Mouse (Mus musculus) hindbrain, embryonic 10.5 days (tissue): Measurements from ENCODE around the gene Pln. TPM values are rescaled to one million over a fixed set of nuclear protein-coding genes. Genes with fewer than 3 reads are reported as not detected.

Experiments
- DNase-seq: peaks from one replicate; pipeline ENCODE4 v3.0.0-alpha.2; 2017; ENCODE audit warnings: low spot score
- H3K27ac ChIP-seq: fragments of 300-500 bp; sonication (generic); 2 replicates; pipeline ENCODE4 v1.5.1; 2016; ENCODE audit warnings: mild to moderate bottlenecking, moderate library complexity
- H3K27me3 ChIP-seq: fragments of 300-500 bp; sonication (generic); 2 replicates; pipeline ENCODE4 v1.6.1; 2016; ENCODE audit warnings: mild to moderate bottlenecking; ENCODE audit not compliant: poor library complexity, insufficient read depth, severe bottlenecking
- H3K36me3 ChIP-seq: fragments of 300-500 bp; sonication (generic); 2 replicates; pipeline ENCODE4 v1.6.1; 2016; ENCODE audit warnings: mild to moderate bottlenecking, moderate library complexity
- H3K4me1 ChIP-seq: fragments of 300-500 bp; sonication (generic); replicated peaks from 2 replicates; pipeline ENCODE4 v1.6.1; 2016; ENCODE audit warnings: mild to moderate bottlenecking
- H3K4me3 ChIP-seq: fragments of 300-500 bp; sonication (generic); 2 replicates; pipeline ENCODE4 v1.5.1; 2016; ENCODE audit warnings: mild to moderate bottlenecking, moderate library complexity
- H3K9me3 ChIP-seq: fragments of 300-500 bp; sonication (generic); 2 replicates; pipeline ENCODE4 v1.6.1; 2016; ENCODE audit warnings: mild to moderate bottlenecking, moderate library complexity
- WGBS: fragments of 180-500 bp; shearing (Covaris S2); methylation state at CpG from one replicate; pipeline ENCODE4 v1.1.7; 2016; 5-methylcytosine and 5-hydroxymethylcytosine counted together
- polyA plus RNA-seq: library from polyadenylated mRNA; unstranded; fragments of >200 nt; fragmentation: Nextera tagmentation; extraction: Ambion mirVana; gene quantifications from 2 replicates; pipeline ENCODE4 v1.2.1, GENCODE M21; 2016

Pln gene
- polyA plus RNA-seq = 1.3 and 1.8 TPM in 2 replicates

DNA sequence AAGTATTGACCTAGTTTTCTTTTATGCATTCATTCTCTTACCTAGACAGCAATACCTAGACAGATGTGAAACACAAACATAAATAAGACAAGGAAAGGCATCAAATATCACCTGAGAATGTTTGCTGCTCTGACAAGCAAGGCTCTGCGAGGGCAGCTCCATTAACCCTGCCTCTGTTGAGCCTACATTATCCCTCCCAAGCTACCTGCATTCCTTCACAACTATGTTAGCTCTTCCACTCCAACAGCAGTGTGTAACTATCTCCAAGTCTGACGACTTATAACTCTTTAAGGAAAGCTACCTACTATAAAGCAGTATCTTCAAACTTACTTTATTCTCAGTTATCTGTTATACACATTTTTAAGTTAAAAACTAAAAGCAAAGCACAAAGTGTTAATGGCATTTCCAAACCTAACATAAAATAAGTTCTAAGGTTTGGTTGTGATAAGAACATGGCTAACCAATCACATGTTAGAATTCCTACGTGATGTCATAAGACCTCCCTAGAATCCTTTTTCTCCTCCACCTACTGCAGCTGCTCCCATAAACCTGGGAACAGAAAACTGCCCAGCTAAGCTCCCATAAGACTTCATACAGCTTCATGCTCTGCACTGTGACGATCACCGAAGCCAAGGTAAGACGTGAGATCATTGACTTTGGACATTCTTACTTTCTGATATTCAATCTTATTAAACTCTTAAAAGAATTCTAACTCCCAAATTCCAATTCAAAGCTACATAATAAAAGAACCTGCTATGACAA lies at the start of gene Pln:
TSS of gene Pln (plus strand) at position 506 of the 762 bp plus-strand sequence.
- no peaks in the 10 kb centered on the region for H3K27me3 ChIP-seq
- H3K4me3 ChIP-seq = no peak within 1 kb of the TSS
- no peak for DNase-seq
- no peaks in the 10 kb centered on the region for H3K4me1 ChIP-seq
- H3K36me3 ChIP-seq = no peaks in the 10 kb centered on the region
- no peaks in the 10 kb centered on the region for H3K9me3 ChIP-seq
- H3K27ac ChIP-seq = no peak within 1 kb of the TSS
- WGBS = 82% methylated on average over 6 of the region's 6 CpGs

DNA sequence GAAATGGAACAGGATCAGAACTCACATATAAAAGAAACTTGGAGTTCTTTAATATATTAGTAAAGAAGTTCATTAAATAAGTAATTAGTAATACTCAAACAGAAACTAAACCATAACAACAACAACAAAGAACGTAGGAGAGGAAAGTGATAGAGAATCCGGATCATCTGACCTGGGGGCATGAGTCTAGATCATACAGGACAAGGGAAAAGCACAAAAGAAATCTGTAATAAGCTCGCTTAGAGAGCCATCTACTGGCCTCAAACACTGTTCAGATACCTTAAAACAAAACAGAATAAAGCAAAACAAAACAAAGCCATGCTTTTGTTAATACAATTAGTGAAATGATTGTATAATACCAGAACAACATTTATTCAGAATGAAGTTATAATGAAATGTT lies 31.6 kb upstream of the Pln start:
- no peaks in the 10 kb centered on the region for H3K4me1 ChIP-seq
- no peaks in the 10 kb centered on the region for H3K9me3 ChIP-seq
- no peak overlapping the region for H3K4me3 ChIP-seq
- no peak overlapping the region for H3K27ac ChIP-seq
- H3K27me3 ChIP-seq = no peaks in the 10 kb centered on the region
- 47% methylated on average over 3 of the region's 3 CpGs for WGBS
- no peak for DNase-seq
- H3K36me3 ChIP-seq = peaks cover 8% of the 10 kb centered on the region

DNA sequence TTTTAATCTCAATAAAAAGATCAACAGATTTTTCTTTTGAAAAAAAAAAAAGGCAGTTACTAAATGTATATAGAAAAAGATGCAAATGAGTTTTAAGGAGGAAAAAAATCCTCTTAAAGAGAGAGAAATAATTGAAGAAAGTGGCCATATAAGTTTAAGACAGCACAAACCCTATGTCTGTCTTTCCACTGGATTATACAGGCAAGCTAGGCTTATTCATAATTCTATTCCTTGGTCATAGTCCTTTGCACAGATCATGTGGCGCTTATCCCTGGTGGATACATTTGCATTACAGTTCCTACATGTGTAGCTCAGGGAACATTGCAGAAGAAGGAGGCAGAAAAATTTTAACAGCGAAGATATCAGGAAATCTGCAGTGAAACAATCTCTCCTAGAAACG lies 30.8 kb upstream of the Pln start:
- H3K27ac ChIP-seq = no peak overlapping the region
- H3K4me1 ChIP-seq = no peaks in the 10 kb centered on the region
- WGBS = 87% methylated on average over 3 of the region's 3 CpGs
- no peaks in the 10 kb centered on the region for H3K36me3 ChIP-seq
- DNase-seq = no peak
- no peaks in the 10 kb centered on the region for H3K27me3 ChIP-seq
- no peak overlapping the region for H3K4me3 ChIP-seq
- H3K9me3 ChIP-seq = no peaks in the 10 kb centered on the region

DNA sequence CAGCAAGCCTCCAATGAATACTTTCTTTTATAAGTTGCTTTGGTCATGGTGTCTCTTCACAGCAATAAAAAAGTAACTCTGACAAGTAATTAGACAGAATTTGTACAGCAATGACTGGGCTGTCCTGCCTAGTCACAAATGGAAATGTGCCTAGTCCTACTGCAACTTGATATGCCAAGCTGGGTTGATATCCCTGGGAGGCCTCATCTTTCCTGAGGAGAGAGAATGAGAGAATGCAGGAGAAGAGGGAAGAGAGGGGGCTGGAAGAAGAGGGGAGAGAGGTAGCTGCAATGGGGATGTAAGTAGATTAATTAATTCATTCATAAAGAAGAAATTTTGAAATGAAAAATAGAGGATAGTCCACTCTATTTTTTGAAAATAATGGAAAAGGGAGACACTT lies 14.1 kb upstream of the Pln start:
- Histone ChIP-seq H3K27ac (no peak overlapping the region), H3K4me3 (no peak overlapping the region), H3K36me3 (peaks cover under 1% of the 10 kb centered on the region; the same call in 1 of the 2 replicates), H3K4me1 (no peaks in the 10 kb centered on the region), H3K27me3 (no peaks in the 10 kb centered on the region), H3K9me3 (no peaks in the 10 kb centered on the region)
- no peak for DNase-seq

DNA sequence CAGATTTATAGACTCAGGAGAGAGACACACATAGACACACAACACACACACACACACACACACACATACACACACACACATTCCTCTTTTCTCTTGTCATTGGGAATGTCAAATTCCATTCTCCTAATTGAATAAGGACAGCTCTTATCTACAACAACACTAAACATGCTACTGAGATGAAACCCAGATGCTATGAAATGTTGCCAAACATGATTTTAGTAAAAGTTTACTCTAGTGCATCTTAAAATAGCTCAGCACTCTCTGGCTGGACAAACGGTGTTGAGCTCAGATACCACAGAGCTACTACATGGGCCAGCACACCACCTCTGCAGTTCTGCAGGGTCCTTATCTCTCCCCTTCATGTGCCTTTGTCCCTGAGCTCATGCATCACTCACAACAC lies 12.8 kb upstream of the Pln start:
- Histone ChIP-seq H3K4me1 (no peaks in the 10 kb centered on the region), H3K4me3 (no peak overlapping the region), H3K36me3 (no peaks in the 10 kb centered on the region), H3K27me3 (no peaks in the 10 kb centered on the region), H3K9me3 (no peaks in the 10 kb centered on the region), H3K27ac (no peak overlapping the region)
- DNase-seq = no peak
- WGBS = 80% methylated on average over 1 of the region's 1 CpGs

DNA sequence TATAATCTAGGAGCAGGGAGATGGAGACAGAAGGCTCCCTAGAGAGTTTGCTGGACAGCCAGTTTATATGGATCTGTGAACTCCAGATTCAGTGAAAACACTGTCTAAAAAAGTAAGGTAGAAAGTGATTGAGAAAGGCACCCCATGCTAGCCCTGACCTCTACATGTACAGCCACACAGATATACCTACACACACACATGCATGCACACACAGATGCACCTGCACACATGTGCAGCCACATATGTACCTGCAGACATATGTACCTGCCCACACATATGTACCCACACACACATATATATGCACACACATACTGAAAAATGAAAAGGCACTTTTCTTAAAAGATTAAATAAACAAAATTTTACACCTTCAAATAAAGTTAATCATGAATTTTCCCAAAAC lies 11.1 kb upstream of the Pln start:
- Histone ChIP-seq H3K27me3 (no peaks in the 10 kb centered on the region), H3K36me3 (no peaks in the 10 kb centered on the region), H3K27ac (no peak overlapping the region), H3K9me3 (no peaks in the 10 kb centered on the region), H3K4me1 (no peaks in the 10 kb centered on the region), H3K4me3 (no peak overlapping the region)
- DNase-seq = no peak

DNA sequence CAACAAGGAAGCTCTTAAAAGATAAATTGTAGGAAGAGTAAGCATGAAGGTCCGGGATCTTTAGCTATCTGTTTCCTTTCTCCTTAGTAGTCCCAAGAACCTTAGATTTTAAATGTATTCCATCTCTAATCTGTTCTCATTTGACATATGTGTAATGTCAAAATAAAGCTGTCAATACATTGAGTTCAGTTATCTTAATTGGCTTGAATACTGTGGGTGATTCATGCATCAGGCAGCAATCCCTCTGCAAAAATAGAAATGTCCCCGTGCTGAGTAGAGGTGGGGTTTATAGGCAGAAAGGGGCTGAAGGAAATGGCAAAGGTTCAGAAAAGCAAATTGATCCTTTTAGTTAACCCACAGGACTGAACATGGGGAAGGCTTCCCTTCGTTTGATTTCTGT lies 8.2 kb upstream of the Pln start:
- no peaks in the 10 kb centered on the region for H3K4me1 ChIP-seq
- 84% methylated on average over 3 of the region's 3 CpGs for WGBS
- no peaks in the 10 kb centered on the region for H3K36me3 ChIP-seq
- H3K27me3 ChIP-seq = no peaks in the 10 kb centered on the region
- no peaks in the 10 kb centered on the region for H3K9me3 ChIP-seq
- no peak overlapping the region for H3K4me3 ChIP-seq
- no peak for DNase-seq
- no peak overlapping the region for H3K27ac ChIP-seq

DNA sequence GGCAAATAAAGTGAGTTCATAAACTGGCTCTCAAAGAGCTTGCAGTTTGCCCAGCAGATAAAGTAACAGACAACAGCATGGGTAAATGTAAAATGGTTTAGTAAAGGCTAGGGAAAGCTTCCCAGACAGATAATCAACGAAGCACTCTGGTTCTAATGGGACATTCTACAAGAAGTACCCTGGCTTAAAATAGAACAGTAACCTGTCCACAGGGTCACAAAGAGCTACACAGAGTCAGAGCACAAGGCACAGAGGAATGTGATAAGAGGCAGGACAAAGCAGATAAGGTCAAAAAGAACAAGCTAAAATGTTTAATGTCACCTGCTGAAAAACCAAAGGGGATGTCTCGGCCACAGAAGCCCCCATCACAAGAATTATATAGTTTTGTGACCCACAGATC lies 4.7 kb upstream of the Pln start:
- no peak overlapping the region for H3K4me3 ChIP-seq
- WGBS = 86% methylated on average over 2 of the region's 2 CpGs
- H3K36me3 ChIP-seq = no peaks in the 10 kb centered on the region

DNA sequence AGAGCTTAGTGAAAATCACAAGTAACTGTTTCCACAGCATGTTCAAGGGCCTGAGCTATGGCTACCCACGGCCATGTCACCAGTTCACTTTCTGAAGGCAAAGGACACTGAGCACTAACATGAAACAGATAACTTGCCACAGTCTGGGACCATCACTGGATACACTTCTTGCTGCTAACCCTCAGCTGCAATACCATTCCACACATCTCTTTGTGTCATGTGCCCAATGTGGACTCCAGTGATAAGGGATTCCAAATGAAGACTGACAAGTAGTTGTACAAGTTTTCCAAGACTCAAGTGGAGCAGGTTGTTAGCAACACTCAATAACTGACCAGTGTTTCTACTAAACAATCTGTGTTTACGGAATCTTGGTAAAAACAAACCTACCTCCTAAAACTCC lies 2.2 kb upstream of the Pln start:
- Histone ChIP-seq H3K9me3 (no peaks in the 10 kb centered on the region), H3K36me3 (no peaks in the 10 kb centered on the region), H3K4me1 (no peaks in the 10 kb centered on the region), H3K4me3 (no peak overlapping the region), H3K27ac (no peak overlapping the region), H3K27me3 (no peaks in the 10 kb centered on the region)
- DNase-seq = no peak
- WGBS = 88% methylated on average over 2 of the region's 2 CpGs

More for the DNA sequence above, 4.7 kb upstream of the Pln start:
- Histone ChIP-seq H3K27me3 (no peaks in the 10 kb centered on the region), H3K9me3 (no peaks in the 10 kb centered on the region), H3K27ac (no peak overlapping the region), H3K4me1 (no peaks in the 10 kb centered on the region)
- DNase-seq = no peak

DNA sequence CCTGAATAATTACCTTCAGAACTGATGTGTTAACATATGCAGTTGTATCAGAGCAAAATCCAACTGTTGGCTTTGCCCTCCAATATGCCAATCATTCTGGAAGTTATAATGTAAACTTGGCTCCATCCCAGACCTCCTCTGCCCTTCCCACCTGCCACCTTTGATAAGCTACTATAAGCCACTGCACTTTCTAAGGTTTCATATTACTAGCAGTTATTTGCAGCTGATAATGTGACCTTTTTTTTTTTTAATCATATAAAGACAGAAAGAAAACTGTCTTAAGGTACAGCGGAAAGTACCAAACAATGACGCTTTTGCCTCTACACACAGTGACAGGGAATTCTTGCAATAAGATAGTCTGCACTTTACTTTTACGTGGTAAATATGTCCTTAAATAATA lies 1.5 kb upstream of the Pln start:
- no peak overlapping the region for H3K4me3 ChIP-seq
- 92% methylated on average over 3 of the region's 3 CpGs for WGBS
- no peaks in the 10 kb centered on the region for H3K27me3 ChIP-seq
- H3K27ac ChIP-seq = no peak overlapping the region
- H3K9me3 ChIP-seq = no peaks in the 10 kb centered on the region
- H3K4me1 ChIP-seq = no peaks in the 10 kb centered on the region
- DNase-seq = no peak
- H3K36me3 ChIP-seq = no peaks in the 10 kb centered on the region

DNA sequence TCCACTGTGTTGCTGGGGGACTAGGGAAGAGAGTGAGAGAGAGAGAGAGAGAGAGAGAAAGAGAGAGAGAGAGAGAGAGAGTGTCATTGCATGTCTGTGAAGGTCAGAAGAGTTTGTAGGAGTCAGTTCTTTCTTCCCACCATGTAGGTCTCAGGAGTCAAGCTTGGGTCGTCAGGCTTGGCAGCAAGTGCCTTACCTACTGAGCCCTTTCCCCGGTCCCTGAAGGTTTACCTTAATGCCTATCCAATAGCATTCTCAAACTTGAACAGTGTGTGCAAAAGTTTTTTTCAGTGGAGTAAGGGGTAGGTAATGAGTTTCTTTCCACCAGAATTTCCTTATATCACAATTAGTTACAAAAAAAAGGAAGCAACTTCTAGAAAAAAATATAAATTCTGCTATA lies 1.6 kb downstream of the Pln start:
- Histone ChIP-seq H3K27me3 (no peaks in the 10 kb centered on the region), H3K27ac (no peak overlapping the region), H3K9me3 (no peaks in the 10 kb centered on the region), H3K4me3 (no peak overlapping the region), H3K36me3 (no peaks in the 10 kb centered on the region), H3K4me1 (no peaks in the 10 kb centered on the region)
- no peak for DNase-seq
- WGBS = 62% methylated on average over 2 of the region's 2 CpGs

DNA sequence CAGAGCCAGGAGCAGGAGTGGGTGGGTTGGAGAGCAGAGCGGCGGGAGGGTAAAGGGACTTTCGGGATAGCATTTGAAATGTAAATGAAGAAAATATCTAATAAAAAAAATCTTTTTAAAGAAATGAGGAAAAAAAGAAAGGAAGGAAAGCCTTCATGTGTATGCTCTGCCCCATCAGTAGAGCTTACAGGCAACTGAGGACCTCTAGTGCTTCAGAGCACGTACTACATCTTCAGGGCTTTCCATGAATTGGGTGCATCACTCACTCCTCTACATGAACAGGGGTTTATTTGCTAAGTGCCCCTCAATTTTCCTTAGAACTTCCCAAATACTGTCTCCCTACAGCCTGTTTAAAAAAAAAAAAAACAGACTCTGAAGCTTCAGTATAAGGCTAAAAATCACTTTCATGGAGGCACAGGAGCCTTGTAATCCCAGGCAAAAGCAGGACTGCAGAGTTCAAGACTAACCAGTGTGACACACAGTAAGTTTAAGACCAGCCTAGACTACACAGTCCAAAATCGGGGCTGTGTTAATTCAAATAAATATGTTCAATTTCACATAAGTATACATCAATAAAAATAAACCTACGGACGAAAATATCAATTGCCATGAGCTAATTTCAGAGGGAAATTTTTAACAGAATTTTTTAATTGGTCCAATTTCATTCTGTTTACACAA lies 4.0 kb downstream of the Pln start:
- Histone ChIP-seq H3K4me3 (no peak overlapping the region), H3K4me1 (no peaks in the 10 kb centered on the region), H3K27ac (no peak overlapping the region), H3K27me3 (no peaks in the 10 kb centered on the region), H3K36me3 (no peaks in the 10 kb centered on the region), H3K9me3 (no peaks in the 10 kb centered on the region)
- no peak for DNase-seq
- 74% methylated on average over 7 of the region's 7 CpGs for WGBS

DNA sequence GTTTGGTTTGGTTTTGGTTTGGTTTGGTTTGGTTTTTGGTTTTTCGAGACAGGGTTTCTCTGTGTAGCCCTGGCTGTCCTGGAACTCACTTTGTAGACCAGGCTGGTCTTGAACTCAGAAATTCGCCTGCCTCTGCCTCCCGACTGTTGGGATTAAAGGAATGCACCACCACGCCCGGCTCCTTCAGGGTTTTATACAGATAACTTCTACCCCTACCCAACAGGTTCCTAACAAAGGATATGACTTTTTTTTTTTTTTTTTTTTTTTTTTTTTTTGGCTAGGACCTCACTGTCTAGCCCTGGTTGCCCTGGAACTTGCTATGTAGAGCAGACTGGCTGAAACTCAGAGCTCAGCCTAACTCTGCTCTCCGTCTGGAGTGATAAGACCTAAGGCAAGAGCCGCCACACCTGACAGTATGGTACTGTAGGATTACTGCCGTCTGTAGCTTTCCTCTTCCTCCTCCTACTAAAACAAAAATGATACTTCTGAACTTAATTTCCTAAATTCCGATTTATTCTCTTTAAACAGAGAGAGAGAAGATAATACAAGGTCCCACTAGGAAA lies 4.8 kb downstream of the Pln start:
- no peak for DNase-seq
- Histone ChIP-seq H3K4me1 (no peaks in the 10 kb centered on the region), H3K27ac (no peak overlapping the region), H3K36me3 (no peaks in the 10 kb centered on the region), H3K27me3 (no peaks in the 10 kb centered on the region), H3K4me3 (no peak overlapping the region), H3K9me3 (no peaks in the 10 kb centered on the region)
- WGBS = 90% methylated on average over 9 of the region's 9 CpGs
